Mouse (Mus musculus) adrenal gland, postnatal 10 days (tissue): Measurements from ENCODE around the gene Odaph. TPM values are rescaled to one million over a fixed set of nuclear protein-coding genes. Genes with fewer than 3 reads are reported as not detected.
A peak's percentile ranks its signal among the peaks of the same experiment; 100 is the strongest.

Experiments used
- DNase-seq: peaks from one replicate; pipeline ENCODE4 v3.0.0; 2021; ENCODE audit warnings: mixed read lengths
- total RNA-seq, 2 experiments: library from RNA; stranded (reverse); gene quantifications; 2 replicates each; pipeline ENCODE4 v1.2.3; 2021

The Odaph gene
- total RNA-seq, 2 experiments from 2014 or later, result not detected

DNA sequence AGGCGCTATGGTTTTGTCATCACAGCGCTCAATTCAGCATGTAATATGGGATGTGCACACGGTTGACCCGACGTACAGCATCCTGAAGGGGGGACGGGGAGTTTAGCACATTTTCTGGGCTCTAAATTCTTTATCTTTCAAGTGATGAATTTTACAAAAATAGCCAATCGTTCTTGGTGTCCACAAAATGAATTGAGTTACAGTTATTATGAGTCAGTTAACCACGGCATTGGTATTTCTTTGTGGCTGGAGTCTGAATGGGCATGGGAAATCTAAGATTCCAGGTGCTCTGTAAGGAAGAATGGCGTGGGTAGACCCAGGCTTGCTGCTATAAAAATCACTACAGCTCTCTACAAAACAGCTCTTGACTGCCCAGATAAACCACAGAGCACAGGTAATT is 2.0 kb downstream of the Odaph start:
- DNase-seq, result no peak

DNA sequence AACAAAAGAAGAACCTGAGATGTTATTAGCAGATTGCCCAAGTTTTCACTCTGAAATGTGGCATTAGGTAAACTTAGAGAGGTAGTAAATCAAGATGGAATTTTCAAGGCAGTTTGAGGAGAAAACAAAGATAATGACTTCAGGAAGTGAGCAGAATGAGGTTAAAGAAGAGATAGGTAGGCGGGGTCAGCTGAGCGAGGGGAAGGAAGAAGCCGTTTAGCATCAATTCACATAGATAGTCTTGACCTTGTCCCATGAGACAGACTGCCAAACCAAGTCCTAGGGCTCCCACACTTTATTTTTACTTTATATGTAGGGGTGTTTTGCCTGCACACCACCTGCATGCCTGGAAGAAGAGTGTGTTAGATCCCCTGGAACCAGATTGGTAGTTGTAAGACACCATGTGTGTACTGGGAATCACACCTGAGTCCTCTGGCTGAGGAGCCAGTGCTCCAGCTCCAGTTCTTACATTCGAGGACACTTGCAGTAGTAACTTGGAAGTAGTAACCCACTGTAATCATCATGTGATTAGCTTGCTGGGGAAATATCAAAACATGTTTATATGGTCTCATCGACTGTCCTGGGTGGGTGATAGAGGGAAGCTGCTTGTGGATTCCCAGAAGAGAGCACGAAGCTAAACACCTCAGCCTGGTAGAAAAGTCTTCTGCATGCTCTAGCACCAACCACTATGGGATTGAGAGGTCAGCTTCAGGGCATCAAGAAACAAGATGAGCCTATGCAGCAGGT is 4.1 kb downstream of the Odaph start:
- DNase-seq, result no peak

DNA sequence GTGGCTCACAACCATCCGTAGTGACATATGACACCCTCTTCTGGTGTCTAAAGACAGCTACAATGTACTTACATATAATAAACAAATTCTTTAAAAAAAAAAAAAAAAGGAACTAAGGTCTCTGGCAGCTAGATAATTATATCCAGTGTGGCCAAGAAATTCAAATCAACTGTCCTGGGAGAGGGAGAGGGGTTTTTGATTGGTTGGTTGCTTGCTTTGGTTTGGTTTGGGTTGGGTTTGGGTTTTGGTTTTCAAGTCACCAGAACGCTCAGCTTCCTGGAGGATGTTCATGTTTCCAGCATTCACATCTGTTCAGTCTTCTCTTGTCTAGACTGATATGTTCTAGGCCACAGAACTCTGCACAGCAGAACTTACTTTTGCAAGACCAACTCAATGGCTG is 5.8 kb downstream of the Odaph start:
- DNase-seq, result no peak

DNA sequence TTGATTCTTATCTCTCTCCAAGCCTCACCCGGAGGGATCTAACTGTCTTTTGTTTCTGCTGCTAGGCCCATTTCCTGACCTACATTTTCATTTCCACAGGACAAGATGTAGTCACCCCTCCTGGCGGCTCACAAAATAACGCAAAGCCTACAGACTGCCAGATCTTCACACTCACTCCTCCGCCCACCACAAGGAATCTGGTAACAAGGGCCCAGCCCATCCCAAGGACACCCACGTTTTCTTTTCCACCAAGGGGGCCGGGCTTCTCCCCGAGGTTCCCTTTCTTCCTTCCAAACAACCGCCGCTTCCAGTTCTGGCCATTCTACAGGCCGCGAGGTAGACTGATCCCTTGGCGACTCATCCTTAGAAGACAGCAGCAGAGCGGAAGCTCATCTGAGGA is 7.3 kb downstream of the Odaph start:
- peak; percentile 21 for DNase-seq

DNA sequence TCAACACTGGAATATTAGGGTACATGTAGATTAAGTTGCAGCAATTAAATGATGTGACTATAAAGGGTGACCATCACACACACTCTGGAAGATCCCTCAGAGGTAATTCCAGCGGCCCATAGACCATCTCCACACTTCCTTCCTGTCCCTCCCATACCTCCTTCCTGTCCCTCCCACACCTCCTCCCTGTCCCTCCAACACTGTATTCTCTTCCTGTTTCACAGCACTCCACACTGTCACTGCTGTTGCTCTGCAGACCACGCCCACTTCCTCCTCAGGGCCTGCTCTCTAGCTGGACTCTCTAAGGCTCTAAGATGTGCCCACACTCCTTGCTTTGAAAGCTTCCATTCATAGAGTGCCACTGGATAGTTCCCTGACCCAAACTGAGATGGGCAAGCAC is 13.5 kb downstream of the Odaph start:
- DNase-seq, result peak; percentile 5

DNA sequence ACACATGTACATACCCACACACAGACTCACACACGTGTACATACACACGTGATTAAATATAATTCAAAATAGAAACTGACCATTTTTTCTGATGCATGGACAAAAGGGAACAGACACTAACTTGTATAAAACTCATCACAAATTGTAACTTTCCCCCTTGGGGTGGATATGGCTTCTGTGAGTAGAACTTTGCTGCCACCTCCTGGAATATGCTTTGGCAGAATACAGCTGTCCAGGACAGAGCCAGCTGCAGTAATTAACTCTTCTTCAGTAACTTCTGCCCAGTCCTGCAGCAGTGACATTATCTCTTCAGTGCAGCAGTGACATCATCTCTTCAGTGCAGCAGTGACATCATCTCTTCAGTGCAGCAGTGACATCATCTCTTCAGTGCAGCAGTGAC is 15.7 kb downstream of the Odaph start:
- DNase-seq, result peak; percentile 37

DNA sequence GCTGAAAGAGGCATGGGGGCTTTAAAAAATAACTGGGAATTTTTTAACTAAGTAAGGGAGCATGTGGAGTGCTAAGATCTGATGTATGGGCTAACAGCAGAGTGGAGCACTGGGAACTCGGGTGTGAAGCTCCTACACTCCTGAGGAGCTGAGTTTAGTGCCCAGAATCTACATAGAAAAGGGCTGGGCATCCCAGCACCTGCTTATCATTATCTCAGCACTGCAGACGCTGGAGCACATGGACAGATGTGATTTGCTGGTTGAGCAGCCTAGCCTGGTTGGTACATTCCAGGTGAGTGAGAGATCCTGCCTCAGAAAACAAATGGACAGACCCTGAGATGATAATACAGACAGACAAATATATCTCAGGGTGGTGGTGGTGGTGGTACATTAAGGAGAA is 22.6 kb downstream of the Odaph start:
- DNase-seq, result no peak

DNA sequence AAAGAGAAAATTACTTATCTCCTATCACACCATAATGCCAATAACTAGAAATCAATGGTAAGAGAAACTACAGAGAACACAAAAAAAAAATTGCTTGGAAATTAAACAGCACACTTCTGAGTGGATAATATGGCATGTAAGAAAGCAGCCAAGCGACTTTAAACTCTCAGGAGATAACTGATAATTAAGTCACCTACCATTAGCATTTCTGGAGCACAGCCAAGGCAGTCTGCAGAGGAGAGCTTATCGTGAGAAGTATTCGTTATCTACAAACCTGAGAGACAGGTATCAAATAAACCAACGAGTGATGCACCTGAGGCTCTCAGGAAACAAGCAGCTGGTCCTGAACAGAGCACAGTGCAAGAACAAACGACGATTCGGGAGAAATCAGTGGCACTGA is 24.5 kb downstream of the Odaph start:
- DNase-seq, result no peak

DNA sequence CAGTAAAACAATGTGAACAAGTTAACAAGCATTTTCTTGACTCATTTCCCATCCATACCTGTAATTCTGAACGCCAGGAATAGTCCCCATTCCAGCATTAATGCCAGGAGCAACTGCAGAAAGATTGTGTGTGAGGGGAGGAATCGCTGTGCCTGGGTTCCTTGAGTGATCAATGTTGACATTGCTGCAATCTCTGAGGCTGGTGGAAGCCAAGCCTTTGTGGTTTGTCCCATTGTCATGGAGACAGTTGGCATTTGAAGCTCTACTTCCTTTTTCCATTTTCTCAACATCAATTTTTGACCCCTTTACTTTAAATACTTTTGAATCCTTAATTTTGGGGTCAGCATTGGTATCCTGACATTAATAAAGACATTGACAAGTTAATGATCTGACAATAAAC is 32.7 kb downstream of the Odaph start:
- DNase-seq, result no peak

DNA sequence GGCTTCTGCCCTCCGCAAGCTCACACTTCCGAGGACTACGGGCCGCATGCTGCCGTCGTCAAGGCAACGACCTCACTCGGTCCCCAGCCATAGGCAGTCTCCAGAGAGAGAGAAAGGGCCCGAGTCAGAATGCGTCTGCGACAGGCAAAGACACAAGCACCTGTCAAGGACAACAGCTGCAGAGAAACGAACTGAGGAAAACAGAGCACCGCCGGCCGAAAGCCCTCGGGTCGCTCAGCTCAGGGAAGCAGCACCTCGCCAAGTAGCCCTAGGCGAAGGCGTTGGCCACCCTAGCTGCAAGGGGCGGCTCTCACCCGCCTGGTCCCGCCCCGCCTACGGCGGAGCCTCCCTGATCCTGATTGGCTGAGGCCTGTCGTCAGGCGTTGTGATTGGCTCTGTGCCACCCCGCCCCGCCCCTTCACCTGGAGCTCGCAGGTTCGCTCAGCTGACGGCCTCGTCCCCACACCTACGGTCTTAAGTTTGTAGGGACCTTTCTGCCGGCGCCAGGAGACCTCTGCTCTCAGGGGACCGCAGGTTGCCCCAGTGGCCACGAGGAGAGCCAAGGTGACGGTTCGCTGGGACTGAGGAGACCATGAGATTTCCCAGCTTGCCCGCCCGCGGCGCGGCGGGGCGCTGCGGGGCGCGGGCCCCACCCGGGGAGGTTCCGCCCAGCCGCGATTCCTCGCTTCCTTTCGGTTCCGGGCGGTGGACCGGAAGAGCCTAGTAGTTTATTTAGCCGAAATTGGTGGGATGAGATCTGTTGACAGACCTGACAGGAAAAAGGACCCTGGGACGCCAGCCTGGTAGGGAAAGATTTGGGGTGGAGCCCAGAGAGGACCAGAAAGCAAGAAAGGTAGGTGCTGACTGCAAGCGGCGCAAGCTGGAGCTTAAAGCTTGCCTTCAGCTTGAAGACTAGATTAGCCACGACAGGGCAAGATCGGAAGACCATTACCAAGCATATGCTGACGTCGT is 55.4 kb downstream of the Odaph start:
- peak; percentile 95 for DNase-seq

DNA sequence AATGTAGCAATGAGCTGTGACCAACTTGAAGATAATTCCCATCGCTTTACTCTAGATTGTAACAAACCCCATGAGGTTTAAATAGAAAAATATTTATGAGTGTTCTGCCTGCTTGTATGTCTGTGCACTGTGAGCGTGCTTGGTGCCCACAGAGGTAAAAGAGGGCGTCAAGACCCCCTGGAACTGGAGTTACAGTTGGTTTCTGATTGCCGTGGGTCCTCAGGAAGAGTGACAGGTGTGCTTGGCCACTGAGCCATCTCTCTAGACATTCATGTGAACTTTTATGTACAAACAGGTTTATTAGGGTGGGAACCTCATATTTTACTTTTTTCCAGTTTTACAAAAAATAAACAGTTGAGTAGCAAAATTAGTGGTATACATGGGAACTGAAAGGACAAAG is 56.5 kb downstream of the Odaph start, which contains the start of gene Cdkl2:
Cdkl2 (minus strand) TSS at position 101 of the 400 bp plus-strand sequence.
- DNase-seq, result no peak

Other genes with a start within 250 kb of the Odaph start
- 10 to 100 TPM; 50.8 to 51.7 TPM for gene Rchy1, start 24.4 kb upstream of the Odaph start, total RNA-seq
- gene Cdkl2, start 56.4 kb downstream of the Odaph start, total RNA-seq, result 1 to 10 TPM; 5.4 to 6.0 TPM
- 10 to 100 TPM; 92.8 to 96.6 TPM for gene G3bp2, start 96.2 kb downstream of the Odaph start, total RNA-seq
- 10 to 100 TPM; 64.1 to 71.5 TPM for gene Uso1, start 150.5 kb downstream of the Odaph start, total RNA-seq
- gene U90926, start 227.9 kb downstream of the Odaph start, total RNA-seq, result under 1 TPM in 1 of 2 experiments, not detected in 1; 0.96 TPM